Comparison of ENCODE assay signal across 8 mouse cellular contexts in the genomic region with DNA sequence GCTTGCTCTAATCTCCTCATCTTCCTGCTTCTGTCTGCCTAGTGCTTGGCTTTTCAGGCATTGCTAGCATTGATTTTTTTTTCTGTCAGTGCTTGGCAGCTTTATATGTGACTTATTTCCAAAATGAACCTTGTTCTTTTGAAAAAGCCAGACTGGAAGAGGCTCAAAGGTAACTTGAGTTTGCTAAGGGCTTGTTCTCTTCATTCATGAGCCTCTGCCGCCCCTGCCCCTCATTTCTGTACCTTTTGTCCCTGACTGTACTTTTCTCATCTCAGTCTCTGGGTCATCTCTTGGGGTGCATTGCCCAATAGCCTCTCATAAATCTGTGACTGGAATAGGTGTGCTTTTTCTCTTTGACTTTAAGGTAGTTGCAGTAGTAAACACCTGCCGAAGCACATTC. TPM values are rescaled to one million over a fixed set of nuclear protein-coding genes. Genes with fewer than 3 reads are reported as not detected.
DNase-seq lines count a peak whose midpoint lies in the region; ATAC-seq lines count a peak whose summit lies in the region.

No protein-coding gene starts in this region.

- no peak for ATAC-seq in heart, embryonic 14.5 days (ENCODE audit: insufficient number of reproducible peaks, insufficient read depth, low FRiP score, low read depth)
- no peak for ATAC-seq in embryonic facial prominence, embryonic 13.5 days (ENCODE audit: insufficient number of reproducible peaks, insufficient read depth, low FRiP score, low TSS enrichment, low read depth)
- no peak for ATAC-seq in kidney, embryonic 14.5 days (ENCODE audit: low FRiP score, low TSS enrichment)
- ATAC-seq in midbrain, embryonic 16.5 days: no peak
- ATAC-seq in megakaryocyte-erythroid progenitor cell, adult 5-6 weeks (replicated peaks; ENCODE audit: low FRiP score, low TSS enrichment, poor library complexity, severe bottlenecking): no peak

- 71% methylated on average over 2 of the region's 2 CpGs for WGBS in heart, embryonic 14.5 days
- WGBS in embryonic facial prominence, embryonic 13.5 days: 85% methylated on average over 2 of the region's 2 CpGs
- WGBS in kidney, embryonic 14.5 days: 72% methylated on average over 2 of the region's 2 CpGs
- WGBS in midbrain, embryonic 16.5 days: 93% methylated on average over 2 of the region's 2 CpGs

- H3K4me3 ChIP-seq in heart, embryonic 14.5 days (ENCODE audit: control insufficient read depth in 1 of 2, insufficient read depth in 1 of 2, low read depth in 1 of 2, low read length in 2 of 2): peak overlapping the region; percentile 83 to 90; a peak in 3 of 4 replicates
- H3K4me3 ChIP-seq in embryonic facial prominence, embryonic 13.5 days: peak overlapping the region; percentile 79
- peak overlapping the region; percentile 60 for H3K4me3 ChIP-seq in kidney, embryonic 14.5 days (ENCODE audit: low read length)
- peak overlapping the region; percentile 55 for H3K4me3 ChIP-seq in midbrain, embryonic 16.5 days (ENCODE audit: low read depth, low read length)

- DNase-seq in heart, postnatal 36 days: no peak
- DNase-seq in adrenal gland, postnatal 25 days: no peak
- no peak for DNase-seq in gastrocnemius, postnatal 10 days

- peak overlapping the region; percentile 87 for H3K9ac ChIP-seq in heart, embryonic 14.5 days (ENCODE audit: low read length)
- peak overlapping the region; percentile 81 for H3K9ac ChIP-seq in embryonic facial prominence, embryonic 13.5 days
- H3K9ac ChIP-seq in kidney, embryonic 14.5 days (ENCODE audit: low read depth, low read length): peak overlapping the region; percentile 87; the same call in 1 of the 2 replicates
- H3K9ac ChIP-seq in midbrain, embryonic 16.5 days (ENCODE audit: low read depth, low read length): peak overlapping the region; percentile 67

- peak overlapping the region; percentile 78 for H3K4me2 ChIP-seq in heart, embryonic 14.5 days (ENCODE audit: low read length)
- H3K4me2 ChIP-seq in embryonic facial prominence, embryonic 13.5 days: peak overlapping the region; percentile 71
- H3K4me2 ChIP-seq in kidney, embryonic 14.5 days (replicated peaks; ENCODE audit: low read depth, low read length): peak overlapping the region; percentile 68
- peak overlapping the region; percentile 67 for H3K4me2 ChIP-seq in midbrain, embryonic 16.5 days (ENCODE audit: low read length)

- H3K27me3 ChIP-seq in heart, embryonic 14.5 days (ENCODE audit: control insufficient read depth, insufficient read depth, low read length): no peaks in the 10 kb centered on the region
- no peaks in the 10 kb centered on the region for H3K27me3 ChIP-seq in embryonic facial prominence, embryonic 13.5 days
- H3K27me3 ChIP-seq in kidney, embryonic 14.5 days (ENCODE audit: control insufficient read depth, insufficient read depth, low read length): no peaks in the 10 kb centered on the region
- no peaks in the 10 kb centered on the region for H3K27me3 ChIP-seq in midbrain, embryonic 16.5 days (ENCODE audit: control insufficient read depth, insufficient read depth, low read depth, low read length)

- H3K9me3 ChIP-seq in heart, embryonic 14.5 days (ENCODE audit: control insufficient read depth, low read length): no peaks in the 10 kb centered on the region
- no peaks in the 10 kb centered on the region for H3K9me3 ChIP-seq in embryonic facial prominence, embryonic 13.5 days
- H3K9me3 ChIP-seq in kidney, embryonic 14.5 days (ENCODE audit: control insufficient read depth, low read length): no peaks in the 10 kb centered on the region
- H3K9me3 ChIP-seq in midbrain, embryonic 16.5 days (replicated peaks; ENCODE audit: control insufficient read depth, low read length, poor library complexity, severe bottlenecking): no peaks in the 10 kb centered on the region

- peaks cover 43% of the 10 kb centered on the region for H3K36me3 ChIP-seq in heart, embryonic 14.5 days (ENCODE audit: control insufficient read depth, insufficient read depth, low read length)
- peaks cover 22% of the 10 kb centered on the region for H3K36me3 ChIP-seq in embryonic facial prominence, embryonic 13.5 days
- H3K36me3 ChIP-seq in kidney, embryonic 14.5 days (ENCODE audit: control insufficient read depth, insufficient read depth, low read length): peaks cover 29% of the 10 kb centered on the region
- no peaks in the 10 kb centered on the region; the same call in 1 of the 2 replicates for H3K36me3 ChIP-seq in midbrain, embryonic 16.5 days (ENCODE audit: control insufficient read depth, insufficient read depth, low read length)

- intact Hi-C loops in heart, postnatal 36 days (cut with DNase I): loop anchor here (2.0 kb wide), 1 partner anchor 66 kb away; no protein-coding TSS in a partner anchor

- peaks cover 0 to 8% of the 10 kb centered on the region in 2 experiments; a peak in 2 of 4 replicates for H3K4me1 ChIP-seq in heart, embryonic 14.5 days (ENCODE audit: control insufficient read depth in 2 of 2, insufficient read depth in 2 of 2, low read length in 2 of 2)
- peaks cover 8% of the 10 kb centered on the region for H3K4me1 ChIP-seq in embryonic facial prominence, embryonic 13.5 days
- H3K4me1 ChIP-seq in kidney, embryonic 14.5 days (ENCODE audit: control insufficient read depth, insufficient read depth, low read length): peaks cover 6% of the 10 kb centered on the region
- H3K4me1 ChIP-seq in midbrain, embryonic 16.5 days (ENCODE audit: control insufficient read depth, insufficient read depth, low read length): peaks cover 12% of the 10 kb centered on the region

- no peak overlapping the region for H3K27ac ChIP-seq in heart, embryonic 14.5 days (replicated peaks in 1 of 2; ENCODE audit: control insufficient read depth in 1 of 2, insufficient read depth in 1 of 2, low read depth in 2 of 2, low read length in 2 of 2)
- H3K27ac ChIP-seq in embryonic facial prominence, embryonic 13.5 days: no peak overlapping the region
- H3K27ac ChIP-seq in kidney, embryonic 14.5 days (ENCODE audit: low read depth, low read length): peak overlapping the region; percentile 99; the same call in 1 of the 2 replicates
- no peak overlapping the region for H3K27ac ChIP-seq in midbrain, embryonic 16.5 days (ENCODE audit: low read length)

RNA-seq across cellular contexts. Expression of a gene that starts 1.3 kb away (rescaled TPM):
- 30.6 and 31.9 TPM in 2 replicates for polyA plus RNA-seq in heart, embryonic 14.5 days (2014; fragmentation: Nextera tagmentation; extraction: Ambion mirVana)
- 10 to 100 TPM; 14.1 to 14.4 TPM for total RNA-seq in heart, postnatal 36 days (2021)
- 60.6 and 67.0 TPM in 2 replicates for polyA plus RNA-seq in embryonic facial prominence, embryonic 13.5 days (2015; fragmentation: Nextera tagmentation; extraction: Ambion mirVana)
- 57.9 and 63.6 TPM in 2 replicates for polyA plus RNA-seq in kidney, embryonic 14.5 days (2014; fragmentation: Nextera tagmentation; extraction: Ambion mirVana)
- polyA plus RNA-seq in midbrain, embryonic 16.5 days (2015; fragmentation: Nextera tagmentation; extraction: Ambion mirVana): 44.2 and 50.0 TPM in 2 replicates
- total RNA-seq in megakaryocyte-erythroid progenitor cell, adult 5-6 weeks (2014; fragmentation: Nextera tagmentation): 13.8 and 17.2 TPM in 2 replicates
- total RNA-seq in megakaryocyte-erythroid progenitor cell, adult 5-6 weeks (2017): 24.2 and 29.4 TPM in 2 replicates
- 20.7 and 25.2 TPM in 2 replicates for total RNA-seq in adrenal gland, postnatal 25 days (2021)
- total RNA-seq in gastrocnemius, postnatal 10 days (2021): 10 to 100 TPM; 10.5 to 11.9 TPM

RNA-seq across cellular contexts. Expression of a gene that starts 35.0 kb away (rescaled TPM):
- 5.5 and 6.9 TPM in 2 replicates for polyA plus RNA-seq in heart, embryonic 14.5 days (2014; fragmentation: Nextera tagmentation; extraction: Ambion mirVana)
- total RNA-seq in heart, postnatal 36 days (2021): 10 to 100 TPM; 22.1 to 22.2 TPM
- 42.6 and 43.4 TPM in 2 replicates for polyA plus RNA-seq in embryonic facial prominence, embryonic 13.5 days (2015; fragmentation: Nextera tagmentation; extraction: Ambion mirVana)
- 59.7 and 67.9 TPM in 2 replicates for polyA plus RNA-seq in kidney, embryonic 14.5 days (2014; fragmentation: Nextera tagmentation; extraction: Ambion mirVana)
- polyA plus RNA-seq in midbrain, embryonic 16.5 days (2015; fragmentation: Nextera tagmentation; extraction: Ambion mirVana): 2.1 and 2.7 TPM in 2 replicates
- 3.2 and 3.8 TPM in 2 replicates for total RNA-seq in megakaryocyte-erythroid progenitor cell, adult 5-6 weeks (2014; fragmentation: Nextera tagmentation)
- 0.42 and 0.91 TPM in 2 replicates for total RNA-seq in megakaryocyte-erythroid progenitor cell, adult 5-6 weeks (2017)
- total RNA-seq in adrenal gland, postnatal 25 days (2021): 30.4 and 39.5 TPM in 2 replicates
- 10 to 100 TPM; 15.9 to 27.6 TPM for total RNA-seq in gastrocnemius, postnatal 10 days (2021)
